Mouse (Mus musculus): ENCODE measurements around the gene Kif13a.

DNA sequence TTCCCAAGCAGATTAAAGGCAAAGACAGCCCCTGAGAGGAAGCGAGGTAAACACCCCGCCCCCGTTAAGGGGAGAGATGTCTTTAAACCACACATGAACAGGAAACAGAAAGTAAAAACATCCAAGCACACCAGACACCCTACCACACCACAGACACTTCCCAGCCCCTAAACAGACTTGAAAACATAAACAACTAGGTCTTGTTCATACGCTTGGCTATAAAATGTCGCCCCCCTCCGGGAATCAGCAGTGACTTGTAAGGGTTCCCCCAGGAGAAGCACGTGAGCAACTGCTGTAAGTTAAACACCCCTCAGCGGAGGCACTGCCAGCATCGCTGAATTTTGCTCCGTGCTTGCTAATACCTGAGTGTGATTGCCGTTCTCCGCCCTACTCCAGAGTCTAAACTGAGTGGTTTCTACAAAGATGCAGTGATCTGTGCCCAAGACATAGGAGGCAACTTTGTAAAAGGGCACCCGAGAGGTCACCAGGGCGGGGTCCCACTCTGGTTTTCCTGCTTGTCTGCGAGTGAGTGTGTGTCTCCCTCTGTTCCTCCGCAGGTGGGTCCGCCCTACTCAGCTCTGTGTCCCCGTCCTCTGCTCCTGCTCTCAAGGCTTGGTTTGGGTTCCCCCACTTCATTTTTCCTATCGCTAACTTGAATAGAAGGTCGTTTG, 193.7 kb downstream of the Kif13a start:
- TF ChIP-seq CTCF (IDR thresholded peaks at IDR 0.05; ENCODE audit: control insufficient read depth, insufficient read depth, insufficient replicate concordance, low read depth, low read length) (no peak), POLR2A (IDR thresholded peaks at IDR 0.05; ENCODE audit: control insufficient read depth, low read depth, low read length) (no peak)

All from testis, adult 2 months (tissue).